Comparison of ENCODE assay signal across 18 mouse cellular contexts in the genomic region with DNA sequence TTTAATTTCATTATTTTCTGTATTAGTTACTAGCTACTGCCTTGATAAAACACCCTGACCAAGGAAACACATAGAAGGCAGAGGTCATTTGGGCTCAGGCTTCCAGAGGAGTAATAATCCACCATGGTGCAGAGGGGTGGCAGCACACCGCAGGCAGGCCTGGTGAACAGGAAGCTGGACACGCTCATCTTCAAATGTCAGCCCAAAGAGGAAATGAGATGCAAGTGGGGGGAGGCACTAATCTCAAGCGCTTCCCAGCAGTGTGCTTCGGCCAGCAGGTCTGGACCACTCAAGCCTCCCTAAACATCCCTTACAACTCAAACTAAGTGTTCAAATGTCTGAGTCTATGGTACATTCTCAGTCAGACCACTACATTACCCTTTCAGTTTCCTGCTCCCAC.
DNase-seq lines count a peak whose midpoint lies in the region; ATAC-seq lines count a peak whose summit lies in the region.
"Had no signal": no experiment of that assay in that cellular context is flagged by ENCODE, and none has a peak within 500 bp of the region (broad histone marks: within the 10 kb centered on the region; RNA-seq: fewer than 3 reads in every experiment).

No protein-coding gene starts in this region.

- ATAC-seq in granulocyte monocyte progenitor cell, adult 5-6 weeks (replicated peaks; ENCODE audit: poor library complexity, severe bottlenecking): peak; percentile 80
- peak; percentile 69; the same call in 1 of the 2 replicates for ATAC-seq in neutrophil, adult 5-6 weeks (ENCODE audit: extremely low read depth, insufficient number of reproducible peaks, low FRiP score, poor library complexity, severe bottlenecking)
- no peak for ATAC-seq in megakaryocyte-erythroid progenitor cell, adult 5-6 weeks (replicated peaks; ENCODE audit: low FRiP score, low TSS enrichment, poor library complexity, severe bottlenecking)
- ATAC-seq: forebrain, embryonic 14.5 days; intestine, embryonic 15.5 days had no signal

- DNase-seq in heart, adult 11 months: peak; percentile 46
- DNase-seq in heart, adult 9 months (ENCODE audit: low spot score in 2 of 2): no peak
- peak; percentile 30 to 40 for DNase-seq in B cell, adult 2 months
- DNase-seq in kidney, postnatal 25 days: no peak
- DNase-seq: adrenal gland, postnatal 10 days; cerebellum, adult 18-20 months; cerebellum, postnatal 25 days; gastrocnemius, adult 2 months; kidney, adult 8-10 months; kidney, postnatal 10 days; left cerebral cortex, postnatal 4 days; lung, embryonic 14.5 days; right cerebral cortex, postnatal 14 days had no signal

Comparison
In these comparisons a context has a peak if more than half of its experiments do, and no peak if none do; other contexts are left out.
1. DNase-seq: peak in heart, adult 11 months (single experiment) and B cell, adult 2 months (2 of 2); none in heart, adult 9 months (0 of 2) and kidney, postnatal 25 days (0 of 2).